Mouse (Mus musculus) A20 (cell line): ENCODE data around the gene Gpr68.
A peak's percentile ranks its signal among the peaks of the same experiment; 100 is the strongest.

Experiments
- DNase-seq: peaks from one replicate; pipeline ENCODE4 v3.0.0-alpha.2; 2011; ENCODE audit warnings: low read depth, low spot score

Gene Gpr68

GRCm38 (mm10) chr12:100910731-100911130 is 2.7 kb upstream of the Gpr68 start:
- no peak for DNase-seq

- DNase-seq = no peak
Measured at GRCm38 (mm10) chr12:100909765-100910164, 1.8 kb upstream of the Gpr68 start.

GRCm38 (mm10) chr12:100908298-100909034 is 468 bp upstream of the Gpr68 start:
- peak; percentile 80 for DNase-seq

GRCm38 (mm10) chr12:100906861-100907260 is 1.1 kb downstream of the Gpr68 start:
- DNase-seq = no peak

- DNase-seq = peak; percentile 31
Measured at GRCm38 (mm10) chr12:100903761-100904160, 4.2 kb downstream of the Gpr68 start.

- no peak for DNase-seq
Measured at GRCm38 (mm10) chr12:100901386-100901785, 6.6 kb downstream of the Gpr68 start.

GRCm38 (mm10) chr12:100900901-100901300 is 7.1 kb downstream of the Gpr68 start:
- DNase-seq = no peak

GRCm38 (mm10) chr12:100899111-100899640 is 8.8 kb downstream of the Gpr68 start:
- no peak for DNase-seq

GRCm38 (mm10) chr12:100897736-100898650 is 10.0 kb downstream of the Gpr68 start:
- DNase-seq = peak; percentile 37

GRCm38 (mm10) chr12:100896661-100897060 is 11.3 kb downstream of the Gpr68 start:
- no peak for DNase-seq

- DNase-seq = no peak
Measured at GRCm38 (mm10) chr12:100895504-100895903, 12.5 kb downstream of the Gpr68 start.

GRCm38 (mm10) chr12:100890548-100890947 is 17.4 kb downstream of the Gpr68 start:
- no peak for DNase-seq

- DNase-seq = no peak
Measured at GRCm38 (mm10) chr12:100887801-100888258, 20.2 kb downstream of the Gpr68 start.

- no peak for DNase-seq
Measured at GRCm38 (mm10) chr12:100886877-100887276, 21.1 kb downstream of the Gpr68 start.

- DNase-seq = peak; percentile 15
Measured at GRCm38 (mm10) chr12:100885585-100885984, 22.4 kb downstream of the Gpr68 start.

- no peak for DNase-seq
Measured at GRCm38 (mm10) chr12:100883168-100883567, 24.8 kb downstream of the Gpr68 start.

- DNase-seq = no peak
Measured at GRCm38 (mm10) chr12:100878556-100878955, 29.4 kb downstream of the Gpr68 start.

- no peak for DNase-seq
Measured at GRCm38 (mm10) chr12:100877936-100878335, 30.1 kb downstream of the Gpr68 start.

GRCm38 (mm10) chr12:100875960-100876359 is 32.0 kb downstream of the Gpr68 start:
- DNase-seq = no peak

GRCm38 (mm10) chr12:100875553-100875952 is 32.4 kb downstream of the Gpr68 start:
- DNase-seq = no peak

- DNase-seq = no peak
Measured at GRCm38 (mm10) chr12:100873612-100874011, 34.4 kb downstream of the Gpr68 start.

GRCm38 (mm10) chr12:100871841-100872240 is 36.2 kb downstream of the Gpr68 start:
- no peak for DNase-seq
